Mouse (Mus musculus): ENCODE results near the gene Krt42. TPM values are rescaled to one million over a fixed set of nuclear protein-coding genes. Genes with fewer than 3 reads are reported as not detected.

Gene Krt42
- polyA plus RNA-seq (2012; rRNA removed): 0.31 and 0.97 TPM in 2 replicates

- Histone ChIP-seq H3K4me3 (ENCODE audit: control insufficient read depth, insufficient read depth, low read length) (no peak within 1 kb of the TSS), H3K36me3 (ENCODE audit: control insufficient read depth, insufficient read depth, low read length) (no peaks in the 10 kb centered on the region), H3K27ac (ENCODE audit: control insufficient read depth, insufficient read depth, low read length) (no peak within 1 kb of the TSS), H3K4me1 (replicated peaks; ENCODE audit: control insufficient read depth, insufficient read depth, low read length) (no peaks in the 10 kb centered on the region), H3K27me3 (ENCODE audit: control insufficient read depth, insufficient read depth, low read length) (no peaks in the 10 kb centered on the region)
- TF ChIP-seq CTCF (IDR thresholded peaks at IDR 0.05; ENCODE audit: borderline replicate concordance, control insufficient read depth, extremely low read depth, insufficient read depth, low read length, poor library complexity) (no peak), POLR2A (IDR thresholded peaks at IDR 0.05; ENCODE audit: control insufficient read depth, extremely low read depth, insufficient read depth, low read length, poor library complexity) (no peak)
- WGBS: 90% methylated on average over 7 of the region's 7 CpGs
- no peak for DNase-seq
Measured at GRCm38 (mm10) chr11:100269821-100270332, at the start of gene Krt42. Krt42 (minus strand) TSS chr11:100269871.

DNA sequence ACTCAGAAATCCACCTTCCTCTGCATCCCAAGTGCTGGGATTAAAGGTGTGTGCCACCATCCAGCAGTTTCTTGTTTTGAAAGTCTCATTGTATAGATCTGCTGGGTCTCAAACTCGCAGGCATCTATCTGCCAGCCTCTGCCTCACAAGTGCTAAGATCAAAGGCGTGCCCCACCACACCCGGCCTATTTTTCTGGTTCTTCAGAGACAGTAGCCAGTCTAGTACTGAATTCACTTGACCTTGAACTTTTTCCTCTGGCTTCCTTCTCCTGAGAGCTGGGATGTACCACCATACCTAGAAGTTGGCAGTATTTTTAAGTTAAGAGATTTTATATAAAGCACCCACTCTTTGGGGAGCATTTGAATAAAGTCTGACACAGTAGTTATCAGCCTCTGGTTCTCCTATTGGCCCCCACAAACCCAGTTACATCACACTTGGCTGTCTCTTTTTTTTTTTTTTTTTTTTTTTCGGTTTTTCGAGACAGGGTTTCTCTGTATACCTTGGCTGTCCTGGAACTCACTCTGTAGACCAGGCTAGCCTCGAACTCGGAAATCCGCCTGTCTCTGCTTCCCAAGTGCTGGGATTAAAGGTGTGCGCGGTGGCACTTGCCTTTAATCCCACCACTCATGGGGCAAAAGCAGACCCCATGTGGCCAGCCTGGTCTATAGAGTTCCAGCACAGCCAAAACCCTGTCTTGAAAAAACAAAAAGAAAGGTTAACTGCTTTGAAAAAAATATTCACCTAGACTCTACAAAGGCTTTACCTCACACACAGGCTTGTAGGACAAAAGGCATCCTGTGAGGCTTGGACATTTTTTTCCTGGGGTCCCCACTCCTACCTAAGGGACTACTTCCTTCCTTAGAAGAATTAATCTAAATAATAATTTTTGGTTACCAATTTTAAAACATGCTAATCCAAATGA lies 49.1 kb upstream of the Krt42 start:
- no peak for TF ChIP-seq CTCF (IDR thresholded peaks at IDR 0.05; ENCODE audit: borderline replicate concordance, control insufficient read depth, extremely low read depth, insufficient read depth, low read length, poor library complexity)
- TF ChIP-seq POLR2A (IDR thresholded peaks at IDR 0.05; ENCODE audit: control insufficient read depth, extremely low read depth, insufficient read depth, low read length, poor library complexity): no peak
- peaks cover 2% of the 10 kb centered on the region for H3K4me1 ChIP-seq (replicated peaks; ENCODE audit: control insufficient read depth, insufficient read depth, low read length)
- no peak overlapping the region for H3K27ac ChIP-seq (ENCODE audit: control insufficient read depth, insufficient read depth, low read length)
- DNase-seq: peak; percentile 18
- no peaks in the 10 kb centered on the region for H3K27me3 ChIP-seq (ENCODE audit: control insufficient read depth, insufficient read depth, low read length)
- H3K4me3 ChIP-seq (ENCODE audit: control insufficient read depth, insufficient read depth, low read length): no peak overlapping the region
- WGBS: 83% methylated on average over 10 of the region's 10 CpGs
- H3K36me3 ChIP-seq (ENCODE audit: control insufficient read depth, insufficient read depth, low read length): peaks cover 20% of the 10 kb centered on the region

GRCm38 (mm10) chr11:100317826-100318380 lies 48.2 kb upstream of the Krt42 start:
- peaks cover 20% of the 10 kb centered on the region for H3K36me3 ChIP-seq (ENCODE audit: control insufficient read depth, insufficient read depth, low read length)
- peaks cover 2% of the 10 kb centered on the region for H3K4me1 ChIP-seq (replicated peaks; ENCODE audit: control insufficient read depth, insufficient read depth, low read length)
- DNase-seq: no peak
- TF ChIP-seq CTCF (IDR thresholded peaks at IDR 0.05; ENCODE audit: borderline replicate concordance, control insufficient read depth, extremely low read depth, insufficient read depth, low read length, poor library complexity) (no peak), POLR2A (IDR thresholded peaks at IDR 0.05; ENCODE audit: control insufficient read depth, extremely low read depth, insufficient read depth, low read length, poor library complexity) (no peak)
- H3K27ac ChIP-seq (ENCODE audit: control insufficient read depth, insufficient read depth, low read length): no peak overlapping the region
- WGBS: 78% methylated on average over 6 of the region's 6 CpGs
- H3K4me3 ChIP-seq (ENCODE audit: control insufficient read depth, insufficient read depth, low read length): no peak overlapping the region
- H3K27me3 ChIP-seq (ENCODE audit: control insufficient read depth, insufficient read depth, low read length): no peaks in the 10 kb centered on the region

- Histone ChIP-seq H3K36me3 (ENCODE audit: control insufficient read depth, insufficient read depth, low read length) (no peaks in the 10 kb centered on the region; the same call in 1 of the 2 replicates), H3K4me1 (replicated peaks; ENCODE audit: control insufficient read depth, insufficient read depth, low read length) (peaks cover 2% of the 10 kb centered on the region), H3K4me3 (ENCODE audit: control insufficient read depth, insufficient read depth, low read length) (no peak overlapping the region), H3K27ac (ENCODE audit: control insufficient read depth, insufficient read depth, low read length) (no peak overlapping the region), H3K27me3 (ENCODE audit: control insufficient read depth, insufficient read depth, low read length) (no peaks in the 10 kb centered on the region)
- DNase-seq: no peak
- WGBS: 96% methylated on average over 5 of the region's 5 CpGs
- TF ChIP-seq POLR2A (IDR thresholded peaks at IDR 0.05; ENCODE audit: control insufficient read depth, extremely low read depth, insufficient read depth, low read length, poor library complexity) (no peak), CTCF (IDR thresholded peaks at IDR 0.05; ENCODE audit: borderline replicate concordance, control insufficient read depth, extremely low read depth, insufficient read depth, low read length, poor library complexity) (no peak)
Measured at GRCm38 (mm10) chr11:100315439-100315838, 45.8 kb upstream of the Krt42 start.

DNA sequence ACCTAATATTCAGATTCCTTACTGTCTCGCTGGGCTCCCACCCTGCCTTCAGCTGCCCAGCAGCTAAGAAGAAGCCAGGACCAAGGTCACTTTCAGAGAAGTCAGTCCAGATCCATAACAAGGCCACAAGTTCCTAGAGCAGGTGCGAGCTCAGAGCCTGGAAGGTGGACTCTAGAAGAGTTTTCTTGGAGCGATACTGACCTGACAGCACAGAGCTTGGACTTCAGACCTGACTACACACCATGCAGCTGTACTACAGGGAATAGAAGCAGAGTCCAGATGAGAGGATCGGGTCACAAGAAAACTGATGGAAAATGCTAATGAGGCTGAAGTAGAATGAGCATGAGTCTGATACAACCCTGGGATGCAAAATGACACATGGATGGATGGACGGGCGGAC lies 43.8 kb upstream of the Krt42 start:
- no peak for DNase-seq
- TF ChIP-seq POLR2A (IDR thresholded peaks at IDR 0.05; ENCODE audit: control insufficient read depth, extremely low read depth, insufficient read depth, low read length, poor library complexity): no peak
- TF ChIP-seq CTCF (IDR thresholded peaks at IDR 0.05; ENCODE audit: borderline replicate concordance, control insufficient read depth, extremely low read depth, insufficient read depth, low read length, poor library complexity): no peak
- 96% methylated on average over 6 of the region's 6 CpGs for WGBS
- Histone ChIP-seq H3K27ac (ENCODE audit: control insufficient read depth, insufficient read depth, low read length) (no peak overlapping the region), H3K4me1 (replicated peaks; ENCODE audit: control insufficient read depth, insufficient read depth, low read length) (no peaks in the 10 kb centered on the region), H3K4me3 (ENCODE audit: control insufficient read depth, insufficient read depth, low read length) (no peak overlapping the region), H3K27me3 (ENCODE audit: control insufficient read depth, insufficient read depth, low read length) (no peaks in the 10 kb centered on the region), H3K36me3 (ENCODE audit: control insufficient read depth, insufficient read depth, low read length) (no peaks in the 10 kb centered on the region)

- TF ChIP-seq CTCF (IDR thresholded peaks at IDR 0.05; ENCODE audit: borderline replicate concordance, control insufficient read depth, extremely low read depth, insufficient read depth, low read length, poor library complexity): no peak
- no peak for TF ChIP-seq POLR2A (IDR thresholded peaks at IDR 0.05; ENCODE audit: control insufficient read depth, extremely low read depth, insufficient read depth, low read length, poor library complexity)
- Histone ChIP-seq H3K27ac (ENCODE audit: control insufficient read depth, insufficient read depth, low read length) (no peak overlapping the region), H3K4me1 (replicated peaks; ENCODE audit: control insufficient read depth, insufficient read depth, low read length) (no peaks in the 10 kb centered on the region), H3K4me3 (ENCODE audit: control insufficient read depth, insufficient read depth, low read length) (no peak overlapping the region), H3K36me3 (ENCODE audit: control insufficient read depth, insufficient read depth, low read length) (no peaks in the 10 kb centered on the region), H3K27me3 (ENCODE audit: control insufficient read depth, insufficient read depth, low read length) (no peaks in the 10 kb centered on the region)
- no peak for DNase-seq
- 64% methylated on average over 5 of the region's 5 CpGs for WGBS
Measured at GRCm38 (mm10) chr11:100312096-100312679, 42.5 kb upstream of the Krt42 start.
